ENCODE assay signal across 24 mouse cellular contexts in the genomic region with DNA sequence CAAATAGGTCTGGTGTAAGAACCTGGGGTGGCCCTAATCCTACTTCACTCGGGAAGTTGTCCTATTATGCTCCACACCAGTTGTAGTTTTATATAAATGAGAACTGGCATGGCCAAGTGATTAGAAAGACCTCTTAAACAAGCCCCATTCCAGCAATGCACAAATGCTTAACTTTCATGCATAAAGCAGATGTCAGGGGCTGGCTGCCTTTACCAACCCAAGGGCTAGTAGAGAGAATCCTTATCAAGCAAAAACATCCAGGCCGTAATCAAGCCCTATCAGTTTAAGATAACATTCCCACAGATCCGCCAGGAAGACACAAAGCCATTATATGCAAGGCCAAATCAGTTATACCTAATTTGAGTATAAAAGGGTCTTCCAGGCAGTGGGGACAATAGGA. TPM values are rescaled to one million over a fixed set of nuclear protein-coding genes. Genes with fewer than 3 reads are reported as not detected.
"Had no signal": no experiment of that assay in that cellular context is flagged by ENCODE, and none has a peak within 500 bp of the region (broad histone marks: within the 10 kb centered on the region; RNA-seq: fewer than 3 reads in every experiment).

No protein-coding gene starts in this region.

- H3K36me3 ChIP-seq: heart, embryonic 12.5 days; hindbrain, embryonic 10.5 days; hindbrain, embryonic 12.5 days; intestine, embryonic 15.5 days; limb, embryonic 15.5 days; liver, embryonic 12.5 days had no signal

- H3K9ac ChIP-seq: heart, embryonic 12.5 days; hindbrain, embryonic 12.5 days; hindbrain, embryonic 14.5 days; intestine, embryonic 15.5 days; kidney, embryonic 15.5 days; limb, embryonic 13.5 days; limb, embryonic 15.5 days; liver, embryonic 12.5 days; liver, embryonic 14.5 days had no signal

- H3K4me1 ChIP-seq: hindbrain, embryonic 12.5 days; liver, embryonic 12.5 days had no signal

- H3K4me3 ChIP-seq: heart, embryonic 10.5 days; heart, embryonic 12.5 days; hindbrain, embryonic 10.5 days; hindbrain, embryonic 12.5 days; intestine, embryonic 15.5 days; kidney, embryonic 15.5 days; limb, embryonic 13.5 days; limb, embryonic 15.5 days; liver, embryonic 12.5 days had no signal

- H3K27me3 ChIP-seq: heart, embryonic 12.5 days; hindbrain, embryonic 12.5 days; intestine, embryonic 15.5 days; kidney, embryonic 15.5 days; limb, embryonic 13.5 days; liver, embryonic 12.5 days had no signal

- H3K27ac ChIP-seq: hindbrain, embryonic 10.5 days; hindbrain, embryonic 12.5 days; hindbrain, embryonic 14.5 days; intestine, embryonic 15.5 days; kidney, embryonic 15.5 days; kidney, postnatal 0 days; limb, embryonic 13.5 days; limb, embryonic 15.5 days; liver, embryonic 12.5 days; liver, embryonic 14.5 days had no signal

- DNase-seq: gastrocnemius, postnatal 25 days; heart, postnatal 10 days; heart, postnatal 4 days; kidney, adult 11 months; kidney, adult 2 months; kidney, adult 9 months; kidney, postnatal 14 days; kidney, postnatal 36 days; layer of hippocampus, adult 9-11 months; layer of hippocampus, postnatal 36 days; left cerebral cortex, postnatal 4 days had no signal

RNA-seq across cellular contexts. Expression of a gene that starts 46.6 kb away (rescaled TPM):
- polyA plus RNA-seq: inflammation-experienced regulatory T-cells, adult 6 months had no signal
